ENCODE assay signal across 23 mouse cellular contexts in the genomic region with DNA sequence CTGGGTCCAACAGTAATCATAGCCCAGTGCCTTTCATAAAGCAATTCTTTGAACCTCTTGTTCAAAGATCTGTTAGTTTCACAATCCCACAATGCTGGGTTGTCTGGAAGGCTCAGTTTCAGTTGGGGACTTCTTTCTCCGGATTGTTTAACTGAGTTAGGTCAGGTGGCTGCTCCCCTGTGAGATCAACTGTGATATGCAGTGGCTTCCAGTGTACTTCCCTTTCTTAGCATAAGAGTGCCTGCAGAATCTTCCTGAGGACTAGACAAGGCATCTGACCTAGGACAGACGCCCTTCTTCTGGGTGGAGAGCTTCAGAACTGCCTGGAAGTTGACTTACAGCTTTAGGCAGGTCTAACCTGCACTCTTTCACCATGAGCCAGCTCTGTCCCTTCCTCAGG. TPM values are rescaled to one million over a fixed set of nuclear protein-coding genes. Genes with fewer than 3 reads are reported as not detected.
"Had no signal": no experiment of that assay in that cellular context is flagged by ENCODE, and none has a peak within 500 bp of the region (broad histone marks: within the 10 kb centered on the region; RNA-seq: fewer than 3 reads in every experiment).

No protein-coding gene starts in this region.

- DNase-seq: lung, adult 18-20 months; lung, embryonic 14.5 days; lung, postnatal 14 days; lung, postnatal 36 days; right cerebral cortex, postnatal 14 days; thymus, postnatal 14 days; thymus, postnatal 36 days had no signal

- H3K9ac ChIP-seq: lung, embryonic 14.5 days; midbrain, embryonic 13.5 days; midbrain, embryonic 15.5 days; neural tube, embryonic 12.5 days; stomach, embryonic 15.5 days had no signal

- H3K36me3 ChIP-seq: midbrain, embryonic 13.5 days; midbrain, embryonic 15.5 days; neural tube, embryonic 12.5 days; stomach, embryonic 15.5 days had no signal

- H3K4me2 ChIP-seq: lung, embryonic 14.5 days; midbrain, embryonic 11.5 days; midbrain, embryonic 13.5 days; midbrain, embryonic 15.5 days; neural tube, embryonic 12.5 days; stomach, embryonic 15.5 days had no signal

- ATAC-seq: midbrain, embryonic 13.5 days; midbrain, embryonic 15.5 days had no signal

- H3K27me3 ChIP-seq: megakaryocyte, embryonic 14.5 days; midbrain, embryonic 13.5 days; midbrain, embryonic 15.5 days; neural tube, embryonic 12.5 days; stomach, embryonic 15.5 days had no signal

- H3K9me3 ChIP-seq: megakaryocyte, embryonic 14.5 days; midbrain, embryonic 13.5 days; midbrain, embryonic 15.5 days; neural tube, embryonic 12.5 days; stomach, embryonic 15.5 days had no signal

- H3K4me1 ChIP-seq: megakaryocyte, embryonic 14.5 days; midbrain, embryonic 13.5 days; midbrain, embryonic 15.5 days; neural tube, embryonic 12.5 days; stomach, embryonic 15.5 days had no signal

- H3K4me3 ChIP-seq: megakaryocyte, embryonic 14.5 days; midbrain, embryonic 13.5 days; midbrain, embryonic 15.5 days; neural tube, embryonic 12.5 days; stomach, embryonic 15.5 days had no signal

- H3K27ac ChIP-seq: macrophage; midbrain, embryonic 13.5 days; midbrain, embryonic 15.5 days; neural tube, embryonic 12.5 days; stomach, embryonic 15.5 days; stomach, postnatal 0 days had no signal

RNA-seq across cellular contexts. Expression of gene Serpinb13, which starts 3.1 kb away (rescaled TPM):
- total RNA-seq: midbrain, postnatal 0 days; monocyte, adult 5-6 weeks; neutrophil, adult 5-6 weeks had no signal
- polyA plus RNA-seq: liver, embryonic 16.5 days; lung, embryonic 14.5 days; lung, embryonic 16.5 days; macrophage; midbrain, embryonic 11.5 days; midbrain, embryonic 13.5 days; midbrain, embryonic 15.5 days; midbrain, postnatal 0 days; neural tube, embryonic 12.5 days; neural tube, embryonic 14.5 days; spleen, adult 2 months; stomach, embryonic 15.5 days; testis, adult 2 months had no signal

RNA-seq across cellular contexts. Expression of gene Serpinb12, which starts 49.6 kb away (rescaled TPM):
- total RNA-seq: monocyte, adult 5-6 weeks; neutrophil, adult 5-6 weeks had no signal
- polyA plus RNA-seq: midbrain, embryonic 11.5 days; midbrain, embryonic 13.5 days; midbrain, embryonic 15.5 days; midbrain, postnatal 0 days; neural tube, embryonic 12.5 days; spleen, adult 2 months; testis, adult 2 months had no signal
